Mouse (Mus musculus): ENCODE measurements around the gene Nsl1.

GRCm38 (mm10) chr1:191054870-191055532, 7.8 kb upstream of the Nsl1 start:
- TF ChIP-seq POLR2A (IDR thresholded peaks at IDR 0.05; ENCODE audit: control insufficient read depth, low read depth, low read length): no peak
- TF ChIP-seq CTCF (IDR thresholded peaks at IDR 0.05; ENCODE audit: control insufficient read depth, insufficient read depth, insufficient replicate concordance, low read depth, low read length): no peak
